ENCODE assay signal across 8 mouse cellular contexts in genomic region chr2:85060591-85061060, GRCm38 (mm10). TPM values are rescaled to one million over a fixed set of nuclear protein-coding genes. Genes with fewer than 3 reads are reported as not detected.
A peak's percentile ranks its signal among the peaks of the same experiment; 100 is the strongest.
DNase-seq lines count a peak whose midpoint lies in the region; ATAC-seq and TF ChIP-seq lines count a peak whose summit lies in the region.

No protein-coding gene starts in this region.

- peak overlapping the region; percentile 65 to 80 for H3K4me3 ChIP-seq in MEL (ENCODE audit: control insufficient read depth in 1 of 2, insufficient read depth in 1 of 2, low read depth in 2 of 2, low read length in 2 of 2)
- H3K4me3 ChIP-seq in hindbrain, embryonic 16.5 days (ENCODE audit: low read length) = no peak overlapping the region; the same call in 1 of the 2 replicates
- H3K4me3 ChIP-seq in liver, embryonic 12.5 days = peak overlapping the region; percentile 45
- H3K4me3 ChIP-seq in neural tube, embryonic 14.5 days (ENCODE audit: low read depth, low read length) = no peak overlapping the region

- no peak for TF ChIP-seq EP300 in MEL (IDR thresholded peaks at IDR 0.05; ENCODE audit: low read depth in 1 of 2, low read length in 2 of 2)

- H3K9me3 ChIP-seq in MEL (replicated peaks; ENCODE audit: insufficient read depth, low read length) = no peaks in the 10 kb centered on the region
- no peaks in the 10 kb centered on the region for H3K9me3 ChIP-seq in hindbrain, embryonic 16.5 days (ENCODE audit: control insufficient read depth, low read length)
- H3K9me3 ChIP-seq in liver, embryonic 12.5 days (replicated peaks) = no peaks in the 10 kb centered on the region
- no peaks in the 10 kb centered on the region for H3K9me3 ChIP-seq in neural tube, embryonic 14.5 days (ENCODE audit: control insufficient read depth, low read length)

- peak overlapping the region; percentile 13 for H3K4me2 ChIP-seq in hindbrain, embryonic 16.5 days (ENCODE audit: low read length)
- peak overlapping the region; percentile 66 for H3K4me2 ChIP-seq in liver, embryonic 12.5 days
- 0 out of 2 replicates have a peak overlapping the region, but pooled peaks have one; percentile 14 for H3K4me2 ChIP-seq in neural tube, embryonic 14.5 days (ENCODE audit: low read depth, low read length)

- TF ChIP-seq POLR2A in MEL (IDR thresholded peaks at IDR 0.05; ENCODE audit: control insufficient read depth in 1 of 2, insufficient read depth in 1 of 2, low read depth in 1 of 2, low read length in 2 of 2, poor library complexity in 1 of 2) = peak in 1 of 2 experiments; percentile 48; a peak in 1 of 4 replicates

- peak; percentile 31; the same call in 1 of the 2 replicates for ATAC-seq in hindbrain, embryonic 16.5 days
- ATAC-seq in liver, embryonic 12.5 days = peak; percentile 73
- ATAC-seq in neural tube, embryonic 14.5 days (ENCODE audit: low read depth) = peak; percentile 39

- H3K79me2 ChIP-seq in MEL (ENCODE audit: control insufficient read depth, insufficient read depth, low read length, poor library complexity) = no peaks in the 10 kb centered on the region; the same call in 1 of the 2 replicates

- TF ChIP-seq RAD21 in MEL (IDR thresholded peaks at IDR 0.05; ENCODE audit: low read depth, low read length) = no peak

- H3K4me1 ChIP-seq in MEL (ENCODE audit: control insufficient read depth in 1 of 2, insufficient read depth in 2 of 2, low read length in 2 of 2) = peaks cover 0 to 7% of the 10 kb centered on the region in 2 experiments; a peak in 3 of 4 replicates
- peaks cover 3% of the 10 kb centered on the region for H3K4me1 ChIP-seq in hindbrain, embryonic 16.5 days (ENCODE audit: control insufficient read depth, insufficient read depth, low read depth, low read length)
- H3K4me1 ChIP-seq in liver, embryonic 12.5 days = peaks cover 12% of the 10 kb centered on the region
- H3K4me1 ChIP-seq in neural tube, embryonic 14.5 days (ENCODE audit: control insufficient read depth, insufficient read depth, low read length) = peaks cover 5% of the 10 kb centered on the region

- H3K27me3 ChIP-seq in MEL (ENCODE audit: control insufficient read depth in 1 of 2, insufficient read depth in 2 of 2, low read length in 2 of 2) = no peaks in the 10 kb centered on the region
- H3K27me3 ChIP-seq in hindbrain, embryonic 16.5 days (replicated peaks; ENCODE audit: control insufficient read depth, insufficient read depth, low read length) = no peaks in the 10 kb centered on the region
- peaks cover 18% of the 10 kb centered on the region for H3K27me3 ChIP-seq in liver, embryonic 12.5 days (replicated peaks)
- H3K27me3 ChIP-seq in neural tube, embryonic 14.5 days (ENCODE audit: control insufficient read depth, insufficient read depth, low read length) = no peaks in the 10 kb centered on the region

- H3K9ac ChIP-seq in MEL (ENCODE audit: control insufficient read depth, low read depth, low read length, poor library complexity, severe bottlenecking) = peak overlapping the region; percentile 67
- H3K9ac ChIP-seq in hindbrain, embryonic 16.5 days (ENCODE audit: low read depth, low read length) = no peak overlapping the region
- peak overlapping the region; percentile 56 for H3K9ac ChIP-seq in liver, embryonic 12.5 days
- no peak overlapping the region for H3K9ac ChIP-seq in neural tube, embryonic 14.5 days (replicated peaks; ENCODE audit: low read depth, low read length)

- WGBS in hindbrain, embryonic 16.5 days = 27% methylated on average over 10 of the region's 11 CpGs
- 14% methylated on average over 11 of the region's 11 CpGs for WGBS in liver, embryonic 12.5 days (ENCODE audit: insufficient replicate concordance)
- WGBS in neural tube, embryonic 14.5 days = 17% methylated on average over 11 of the region's 11 CpGs

- H3K27ac ChIP-seq in MEL (ENCODE audit: control insufficient read depth, low read depth, low read length) = peak overlapping the region; percentile 26; the same call in 1 of the 2 replicates
- no peak overlapping the region for H3K27ac ChIP-seq in hindbrain, embryonic 16.5 days (ENCODE audit: low read depth, low read length)
- no peak overlapping the region for H3K27ac ChIP-seq in liver, embryonic 12.5 days
- H3K27ac ChIP-seq in neural tube, embryonic 14.5 days (ENCODE audit: low read depth, low read length) = no peak overlapping the region

- peaks cover 0 to 2% of the 10 kb centered on the region in 2 experiments; a peak in 2 of 4 replicates for H3K36me3 ChIP-seq in MEL (ENCODE audit: control insufficient read depth in 1 of 2, insufficient read depth in 2 of 2, low read length in 2 of 2)
- H3K36me3 ChIP-seq in hindbrain, embryonic 16.5 days (ENCODE audit: control insufficient read depth, insufficient read depth, low read length) = peaks cover 51% of the 10 kb centered on the region
- peaks cover 31% of the 10 kb centered on the region for H3K36me3 ChIP-seq in liver, embryonic 12.5 days
- peaks cover 45% of the 10 kb centered on the region for H3K36me3 ChIP-seq in neural tube, embryonic 14.5 days (ENCODE audit: control insufficient read depth, insufficient read depth, low read length)

- peak; percentile 83 for DNase-seq in MEL (ENCODE audit: low read depth, low spot score)
- DNase-seq in brain, adult 2 months (ENCODE audit: low read depth, low spot score) = peak; percentile 54
- peak; percentile 62 to 63 for DNase-seq in gastrocnemius, adult 8-10 months (ENCODE audit: low spot score in 2 of 2)
- DNase-seq in natural killer cell, adult 2 months (ENCODE audit: low spot score in 2 of 2) = no peak
- DNase-seq in B cell, adult 2 months = no peak

- TF ChIP-seq CTCF in MEL (IDR thresholded peaks at IDR 0.05 in 2 of 3, conservative IDR thresholded peaks at IDR 0.05 in 1 of 3; ENCODE audit: control insufficient read depth in 1 of 3, insufficient read depth in 1 of 3, low read depth in 2 of 3, low read length in 3 of 3, poor library complexity in 1 of 3, severe bottlenecking in 1 of 3) = no peak

TF ChIP-seq in MEL, 35 proteins besides CTCF, POLR2A, EP300 and RAD21:
- TF ChIP-seq MYC (IDR thresholded peaks at IDR 0.05; ENCODE audit: low read depth, low read length) (no peak), NELFE (IDR thresholded peaks at IDR 0.05; ENCODE audit: low read depth, low read length) (no peak), CHD1 (IDR thresholded peaks at IDR 0.05; ENCODE audit: low read depth, low read length) (no peak), ETS1 (IDR thresholded peaks at IDR 0.05; ENCODE audit: low read depth, low read length) (0 out of 2 replicates have a peak, but pooled peaks have one; percentile 27), GABPA (IDR thresholded peaks at IDR 0.05; ENCODE audit: low read depth, low read length) (no peak), TBP (IDR thresholded peaks at IDR 0.05; ENCODE audit: low read depth, low read length) (no peak), RCOR1 (IDR thresholded peaks at IDR 0.05; ENCODE audit: low read depth, low read length) (no peak), MAFK (IDR thresholded peaks at IDR 0.05; ENCODE audit: borderline replicate concordance, low read depth, low read length) (no peak), GATA1 (IDR thresholded peaks at IDR 0.05; ENCODE audit: low read depth, low read length) (no peak), HCFC1 (IDR thresholded peaks at IDR 0.05; ENCODE audit: low read depth, low read length) (0 out of 2 replicates have a peak, but pooled peaks have one; percentile 22), ELF1 (IDR thresholded peaks at IDR 0.05; ENCODE audit: low read depth, low read length) (no peak)

RNA-seq across cellular contexts. Expression of gene Tnks1bp1, which starts 12.8 kb away (rescaled TPM):
- 5.5 and 5.9 TPM in 2 replicates for total RNA-seq in MEL (2012; rRNA removed)
- polyA plus RNA-seq in MEL (2012; ENCODE audit: insufficient read depth in 1 of 2, insufficient read length in 2 of 2, low read depth in 1 of 2, low replicate concordance in 2 of 2, missing spikeins in 1 of 2) = 1 to 10 TPM in 1 of 2 experiments, not detected in 1; 9.9 TPM
- 10 to 100 TPM; 17.9 to 27.1 (median 23.5) TPM for total RNA-seq in gastrocnemius, adult 8-10 months (2022)
- 19.6 and 29.8 TPM in 2 replicates for polyA plus RNA-seq in hindbrain, embryonic 16.5 days (2015; fragmentation: Nextera tagmentation; extraction: Ambion mirVana)
- 7.9 and 8.7 TPM in 2 replicates for polyA plus RNA-seq in liver, embryonic 12.5 days (2016; fragmentation: Nextera tagmentation; extraction: Ambion mirVana)
- polyA plus RNA-seq in neural tube, embryonic 14.5 days (2014; fragmentation: Nextera tagmentation; extraction: Ambion mirVana) = 6.8 and 10.6 TPM in 2 replicates

RNA-seq across cellular contexts. Expression of gene P2rx3, which starts 23.4 kb away (rescaled TPM):
- 0.26 TPM in 1 of 2 replicates, not detected in the other for total RNA-seq in MEL (2012; rRNA removed)
- under 1 TPM in 1 of 2 experiments, not detected in 1; 0.36 TPM for polyA plus RNA-seq in MEL (2012; ENCODE audit: insufficient read depth in 1 of 2, insufficient read length in 2 of 2, low read depth in 1 of 2, low replicate concordance in 2 of 2, missing spikeins in 1 of 2)
- total RNA-seq in gastrocnemius, adult 8-10 months (2022) = under 1 TPM; 0.44 to 0.72 (median 0.63) TPM
- polyA plus RNA-seq in hindbrain, embryonic 16.5 days (2015; fragmentation: Nextera tagmentation; extraction: Ambion mirVana) = 8.0 and 11.2 TPM in 2 replicates
- 0.30 and 0.61 TPM in 2 replicates for polyA plus RNA-seq in liver, embryonic 12.5 days (2016; fragmentation: Nextera tagmentation; extraction: Ambion mirVana)
- 0.94 and 22.0 TPM in 2 replicates for polyA plus RNA-seq in neural tube, embryonic 14.5 days (2014; fragmentation: Nextera tagmentation; extraction: Ambion mirVana)

RNA-seq across cellular contexts. Expression of gene Ssrp1, which starts 23.6 kb away (rescaled TPM):
- total RNA-seq in MEL (2012; rRNA removed) = 239 and 256 TPM in 2 replicates
- polyA plus RNA-seq in MEL (2012; ENCODE audit: insufficient read depth in 1 of 2, insufficient read length in 2 of 2, low read depth in 1 of 2, low replicate concordance in 2 of 2, missing spikeins in 1 of 2) = 100 to 1,000 TPM; 420 to 875 TPM
- total RNA-seq in gastrocnemius, adult 8-10 months (2022) = 10 to 100 TPM; 20.2 to 27.0 (median 23.5) TPM
- 156 and 166 TPM in 2 replicates for polyA plus RNA-seq in hindbrain, embryonic 16.5 days (2015; fragmentation: Nextera tagmentation; extraction: Ambion mirVana)
- polyA plus RNA-seq in liver, embryonic 12.5 days (2016; fragmentation: Nextera tagmentation; extraction: Ambion mirVana) = 228 and 230 TPM in 2 replicates
- polyA plus RNA-seq in neural tube, embryonic 14.5 days (2014; fragmentation: Nextera tagmentation; extraction: Ambion mirVana) = 152 and 178 TPM in 2 replicates

Comparison
In these comparisons a context has a peak if more than half of its experiments do, and no peak if none do; other contexts are left out.
1. DNase-seq: peak in MEL (single experiment), brain, adult 2 months (single experiment) and gastrocnemius, adult 8-10 months (2 of 2); none in natural killer cell, adult 2 months (0 of 2) and B cell, adult 2 months (0 of 2).
2. H3K4me3 ChIP-seq: peak in MEL (2 of 2) and liver, embryonic 12.5 days (single experiment); none in hindbrain, embryonic 16.5 days (single experiment) and neural tube, embryonic 14.5 days (single experiment).
3. H3K9ac ChIP-seq: peak in MEL (single experiment) and liver, embryonic 12.5 days (single experiment); none in hindbrain, embryonic 16.5 days (single experiment) and neural tube, embryonic 14.5 days (single experiment).
4. H3K4me2 ChIP-seq: peak in every context shown above with its lines; median percentile 66 in liver, embryonic 12.5 days; 14 in neural tube, embryonic 14.5 days; 13 in hindbrain, embryonic 16.5 days.
5. Peak in every context shown above with its lines, with median percentiles within 50 percentile points of each other: ATAC-seq.